In genomic region chr9:101445764-101446163, GRCm38 (mm10) we compare ENCODE assay signal across 9 mouse cellular contexts.
DNase-seq lines count a peak whose midpoint lies in the region; ATAC-seq and TF ChIP-seq lines count a peak whose summit lies in the region.
"Had no signal": no experiment of that assay in that cellular context is flagged by ENCODE, and none has a peak within 500 bp of the region (broad histone marks: within the 10 kb centered on the region; RNA-seq: fewer than 3 reads in every experiment).

No protein-coding gene starts in this region.

- no peak overlapping the region for H3K4me2 ChIP-seq in stomach, postnatal 0 days (replicated peaks; ENCODE audit: low read depth)
- H3K4me2 ChIP-seq: liver, embryonic 13.5 days had no signal

- no peaks in the 10 kb centered on the region for H3K36me3 ChIP-seq in stomach, postnatal 0 days (ENCODE audit: control insufficient read depth, insufficient read depth, low read length)
- H3K36me3 ChIP-seq: liver, embryonic 13.5 days had no signal

- H3K9ac ChIP-seq in stomach, postnatal 0 days (ENCODE audit: low read length): no peak overlapping the region
- H3K9ac ChIP-seq: liver, embryonic 13.5 days had no signal

- TF ChIP-seq POLR2A in brain, embryonic 14.5 days (IDR thresholded peaks at IDR 0.05; ENCODE audit: borderline replicate concordance, extremely low read depth, insufficient read depth, insufficient read length, poor library complexity, severe bottlenecking): no peak

- H3K9me3 ChIP-seq in stomach, postnatal 0 days (ENCODE audit: control insufficient read depth, low read length): no peaks in the 10 kb centered on the region
- H3K9me3 ChIP-seq: liver, embryonic 13.5 days had no signal

- H3K4me3 ChIP-seq in stomach, postnatal 0 days (ENCODE audit: low read depth, low read length): no peak overlapping the region
- H3K4me3 ChIP-seq: liver, embryonic 13.5 days had no signal

- WGBS in stomach, postnatal 0 days: 59% methylated on average over 5 of the region's 5 CpGs

- peak; percentile 80 for ATAC-seq in stomach, postnatal 0 days (ENCODE audit: low FRiP score, low TSS enrichment)
- no peak for ATAC-seq in granulocyte monocyte progenitor cell, adult 5-6 weeks (replicated peaks; ENCODE audit: poor library complexity, severe bottlenecking)

- DNase-seq in gastrocnemius, adult 18-20 months (ENCODE audit: low spot score): peak; percentile 2
- no peak for DNase-seq in gastrocnemius, postnatal 36 days
- peak; percentile 90 for DNase-seq in brain, embryonic 14.5 days (ENCODE audit: low read depth)
- peak; percentile 78 to 86 for DNase-seq in frontal cortex, postnatal 36 days (ENCODE audit: low spot score in 2 of 2)
- peak; percentile 70 to 81 for DNase-seq in left cerebral cortex, adult 18-20 months (ENCODE audit: low spot score in 2 of 2)
- peak; percentile 19 for DNase-seq in stomach, postnatal 0 days (ENCODE audit: low spot score)
- no peak for DNase-seq in thymus, postnatal 36 days
- DNase-seq: liver, embryonic 13.5 days had no signal

- no peaks in the 10 kb centered on the region; the same call in 1 of the 2 replicates for H3K4me1 ChIP-seq in stomach, postnatal 0 days (replicated peaks; ENCODE audit: control insufficient read depth, insufficient read depth)
- H3K4me1 ChIP-seq: liver, embryonic 13.5 days had no signal

- TF ChIP-seq CTCF in brain, embryonic 14.5 days (IDR thresholded peaks at IDR 0.05; ENCODE audit: borderline replicate concordance, extremely low read depth, insufficient read depth, insufficient read length): no peak
- TF ChIP-seq CTCF in stomach, postnatal 0 days (IDR thresholded peaks at IDR 0.05; ENCODE audit: low read depth): no peak

- intact Hi-C loops in gastrocnemius, postnatal 36 days (cut with DNase I): no loop called here

- TF ChIP-seq EP300 in stomach, postnatal 0 days (optimal IDR thresholded peaks at IDR 0.05): no peak

- H3K27me3 ChIP-seq in stomach, postnatal 0 days (ENCODE audit: control insufficient read depth, insufficient read depth, low read length): no peaks in the 10 kb centered on the region
- H3K27me3 ChIP-seq: liver, embryonic 13.5 days had no signal

- H3K27ac ChIP-seq in stomach, postnatal 0 days (replicated peaks): peak overlapping the region; percentile 67
- H3K27ac ChIP-seq: liver, embryonic 13.5 days had no signal

Comparison
In these comparisons a context has a peak if more than half of its experiments do, and no peak if none do; other contexts are left out.
1. DNase-seq: peak in gastrocnemius, adult 18-20 months (single experiment), brain, embryonic 14.5 days (single experiment), frontal cortex, postnatal 36 days (2 of 2), left cerebral cortex, adult 18-20 months (2 of 2) and stomach, postnatal 0 days (single experiment); none in gastrocnemius, postnatal 36 days (0 of 2) and thymus, postnatal 36 days (0 of 2).